Mouse (Mus musculus) central nervous system, embryonic 11.5 days (tissue): ENCODE data around the gene Tnrc18. TPM values are rescaled to one million over a fixed set of nuclear protein-coding genes. Genes with fewer than 3 reads are reported as not detected.

Source experiments
- polyA plus RNA-seq: library from polyadenylated mRNA; depleted of rRNA; stranded (reverse); fragments of >200 nt; gene quantifications from 2 replicates; pipeline ENCODE4 v1.2.3, GENCODE M21; 2012; rRNA removed

The Tnrc18 gene
- 52.4 and 97.8 TPM in 2 replicates for polyA plus RNA-seq

GRCm38 (mm10) chr5:142817524-142818434 is at the start of gene Tnrc18:
Gene Tnrc18 (minus strand): TSS chr5:142817662.

DNA sequence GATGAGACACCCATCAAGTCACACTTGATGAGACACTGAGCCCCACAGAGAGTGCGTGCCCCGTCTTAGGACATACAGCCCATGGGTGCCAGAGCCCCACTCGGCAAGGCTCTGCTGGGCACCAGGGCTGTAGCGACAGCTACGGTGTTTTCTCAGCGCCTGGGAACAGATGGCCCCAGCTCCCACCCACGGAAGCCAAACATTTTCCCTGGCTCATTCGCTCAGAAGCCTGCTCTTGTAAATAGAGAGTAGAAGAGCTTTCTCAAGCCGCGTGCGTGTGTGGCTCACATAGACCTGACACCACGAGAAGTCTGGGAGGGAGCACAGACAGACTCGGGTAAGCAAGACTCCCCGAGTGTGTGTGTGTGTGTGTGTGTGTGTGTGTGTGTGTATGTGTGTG is 125.2 kb downstream of the Tnrc18 start, which contains the start of gene Slc29a4:
Gene Slc29a4 (plus strand): TSS at position 265 of the 400 bp plus-strand sequence.

Other genes starting within 250 kb of the Tnrc18 start
- 3.4 and 3.6 TPM in 2 replicates for gene Mmd2, start 208.9 kb downstream of the Tnrc18 start, polyA plus RNA-seq
- 44.2 and 52.7 TPM in 2 replicates for gene Wipi2, start 190.0 kb downstream of the Tnrc18 start, polyA plus RNA-seq
- gene Slc29a4, start 125.2 kb downstream of the Tnrc18 start, polyA plus RNA-seq, result 26.7 and 30.3 TPM in 2 replicates
- gene Fbxl18, start 77.8 kb upstream of the Tnrc18 start, polyA plus RNA-seq, result 17.6 TPM in 2 replicates
- gene Actb, start 89.1 kb upstream of the Tnrc18 start, polyA plus RNA-seq, result 3,652 and 4,212 TPM in 2 replicates
- gene Fscn1, start 142.7 kb upstream of the Tnrc18 start, polyA plus RNA-seq, result 405 and 447 TPM in 2 replicates